Mouse (Mus musculus): Measurements from ENCODE around the gene Gm45213.

Gene Gm45213

DNA sequence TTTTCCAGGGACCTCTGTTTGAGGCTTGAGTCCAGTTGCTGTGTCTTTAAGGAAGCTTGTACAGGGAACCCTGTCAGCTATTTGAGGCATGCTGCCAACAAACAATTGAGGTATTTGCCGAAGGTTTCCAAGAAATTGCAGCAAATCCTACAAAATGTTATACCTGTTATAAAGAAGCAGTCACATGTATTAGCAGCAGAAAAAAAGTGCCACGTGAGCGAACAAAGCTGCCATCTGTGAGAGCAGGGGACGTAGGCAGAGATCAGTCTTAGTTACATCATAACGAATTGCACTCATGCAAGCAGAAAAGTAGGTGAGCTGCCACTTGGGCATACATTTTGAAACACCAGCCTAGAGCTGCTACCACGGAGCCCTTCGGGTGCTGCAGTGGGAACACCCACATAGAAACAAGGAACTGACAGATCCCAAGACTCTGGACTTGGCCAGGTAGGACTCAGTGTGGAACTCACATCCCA is 63.2 kb downstream of the Gm45213 start:
- DNase-seq (ENCODE audit: low read depth in 1 of 2, low spot score in 2 of 2): no peak

DNA sequence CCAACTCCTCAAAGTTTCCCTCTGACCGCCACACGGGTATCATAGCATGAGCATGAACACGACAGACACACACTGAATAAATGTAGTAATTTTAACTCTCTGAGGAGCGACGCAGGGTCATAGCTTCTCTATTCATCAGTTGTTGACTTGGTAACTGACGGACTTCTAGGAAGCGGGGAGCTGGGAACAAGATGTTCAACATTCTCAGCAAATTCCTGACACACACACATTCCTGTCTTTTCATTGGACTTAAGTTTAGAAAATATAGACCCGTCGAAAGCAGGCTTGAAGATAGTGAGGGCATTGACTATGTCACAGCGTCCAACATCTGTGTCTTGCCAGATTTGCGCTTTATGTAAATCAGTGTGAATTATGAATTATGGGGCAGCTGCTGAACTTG is 63.8 kb downstream of the Gm45213 start:
- DNase-seq (ENCODE audit: low read depth in 1 of 2, low spot score in 2 of 2): no peak

DNA sequence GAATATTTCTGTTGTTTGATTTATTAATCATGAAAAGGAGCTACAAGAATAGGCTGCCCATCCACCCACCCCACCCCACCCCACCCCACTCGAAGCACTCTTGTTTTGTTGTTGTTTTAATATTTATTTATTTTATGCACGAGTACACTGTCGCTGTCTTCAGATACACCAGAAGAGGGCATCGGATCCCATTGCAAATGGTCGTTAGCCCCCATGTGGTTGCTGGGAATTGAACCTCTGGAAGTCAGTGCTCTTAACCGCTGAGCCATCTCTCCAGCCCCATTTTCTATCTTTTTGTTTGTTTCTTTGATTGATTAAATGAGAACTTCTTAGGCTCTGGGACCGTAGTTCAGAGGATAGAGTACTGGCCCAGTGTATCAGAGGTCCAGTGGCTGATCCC is 64.5 kb downstream of the Gm45213 start:
- no peak for DNase-seq (ENCODE audit: low read depth in 1 of 2, low spot score in 2 of 2)

DNA sequence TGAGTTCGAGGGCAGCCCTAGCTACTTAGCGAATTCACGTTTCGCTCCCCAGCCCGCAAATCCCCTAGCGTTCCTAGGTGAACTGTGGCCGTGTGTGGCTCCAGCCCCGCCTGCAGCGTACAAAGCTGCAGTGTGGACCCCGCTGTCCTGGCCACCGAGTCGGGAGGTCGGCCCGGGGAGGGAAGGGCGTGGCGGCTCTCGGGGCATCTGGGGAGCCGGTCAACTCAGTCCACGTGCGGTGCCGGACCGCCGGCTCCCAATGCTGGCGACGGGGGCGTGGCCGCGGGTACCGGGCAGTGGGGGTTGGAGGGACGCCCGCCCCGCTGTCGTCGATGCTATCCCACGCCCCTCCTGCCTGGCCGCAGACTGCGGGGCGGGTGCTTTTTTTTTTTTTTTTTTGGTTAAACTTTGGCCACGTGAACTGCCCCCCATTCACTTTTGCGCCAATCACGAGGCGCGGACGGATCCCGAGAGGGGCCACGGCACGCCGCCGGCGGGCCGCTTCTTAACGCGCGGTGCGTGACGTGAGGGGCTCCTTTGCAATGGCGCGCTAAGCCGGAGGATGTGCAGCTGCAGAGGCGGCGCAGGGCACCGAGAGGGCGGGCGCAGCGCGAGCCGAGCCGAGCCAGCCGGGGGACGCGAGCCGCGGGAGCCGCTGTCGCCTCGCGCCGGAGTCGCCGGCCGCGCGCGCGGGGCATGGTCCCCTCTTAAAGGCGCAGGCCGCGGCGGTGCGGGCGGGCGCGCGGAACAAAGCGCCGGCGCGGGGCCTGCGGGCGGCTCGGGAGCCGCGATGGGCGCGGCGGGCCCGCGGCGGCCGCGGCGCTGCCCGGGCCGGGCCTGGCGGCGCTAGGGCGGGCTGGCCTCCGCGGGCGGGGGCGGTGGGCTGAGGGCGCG is 65.8 kb downstream of the Gm45213 start, which contains the start of gene Chsy1:
Gene Chsy1 (plus strand): TSS at position 555 of the 894 bp plus-strand sequence.
- DNase-seq (ENCODE audit: low read depth in 1 of 2, low spot score in 2 of 2): peak in 1 of 2 experiments; percentile 61

DNA sequence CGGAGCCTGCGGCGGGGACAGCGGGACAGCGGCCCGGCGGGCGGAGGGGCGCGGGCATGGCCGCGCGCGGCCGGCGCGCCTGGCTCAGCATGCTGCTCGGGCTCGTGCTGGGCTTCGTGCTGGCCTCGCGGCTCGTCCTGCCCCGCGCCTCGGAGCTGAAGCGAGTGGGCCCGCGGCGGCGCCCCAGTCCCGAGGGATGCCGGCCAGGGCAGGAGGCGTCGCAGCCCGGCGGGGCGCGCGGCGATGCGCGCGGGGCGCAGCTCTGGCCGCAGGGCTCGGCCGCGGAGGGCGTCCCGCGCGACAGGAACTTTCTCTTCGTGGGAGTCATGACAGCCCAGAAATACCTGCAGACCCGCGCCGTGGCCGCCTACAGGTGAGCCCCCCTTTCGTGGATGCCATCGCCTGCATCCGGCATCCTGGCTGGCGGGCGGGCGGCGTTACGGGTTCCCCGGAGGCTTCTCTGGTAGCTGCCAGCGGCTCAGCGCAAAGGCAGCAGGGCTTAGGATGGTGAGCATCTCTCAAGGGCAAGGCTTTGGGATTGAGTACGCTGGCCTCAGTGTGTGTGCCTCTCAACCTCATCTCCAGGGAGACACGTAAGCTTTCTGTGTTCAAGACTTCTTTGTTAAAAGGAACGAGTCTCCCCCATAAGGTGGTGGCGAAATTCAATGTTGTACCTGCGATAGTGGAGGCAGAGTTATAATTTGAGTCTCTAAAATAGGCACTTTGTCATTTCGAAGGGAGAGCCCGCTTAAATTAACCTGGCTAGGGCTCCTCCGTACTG is 66.6 kb downstream of the Gm45213 start:
- no peak for DNase-seq (ENCODE audit: low read depth in 1 of 2, low spot score in 2 of 2)

DNA sequence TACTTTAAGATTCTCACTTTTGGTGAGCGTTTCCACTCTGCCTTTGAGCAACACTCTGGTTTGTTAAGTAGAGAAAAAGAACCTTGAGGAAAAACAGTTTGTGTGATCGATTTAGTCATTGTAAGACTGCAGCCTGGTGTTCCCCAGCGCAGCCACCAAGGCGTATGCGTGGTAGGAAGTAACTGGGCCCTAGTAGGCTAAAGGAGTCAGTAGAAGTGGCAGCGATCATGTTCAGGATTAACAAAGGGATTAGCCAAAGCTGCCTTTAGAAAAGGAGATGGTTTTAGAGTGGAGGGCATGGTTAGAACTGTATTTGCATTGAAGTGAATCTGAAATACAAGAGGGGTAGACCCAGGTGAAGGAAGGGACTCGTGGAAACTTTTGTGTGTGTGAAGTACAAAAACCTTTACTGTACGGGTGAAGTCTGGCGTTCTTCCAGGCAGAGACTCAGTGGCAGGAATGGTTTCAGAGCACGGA is 67.3 kb downstream of the Gm45213 start:
- no peak for DNase-seq (ENCODE audit: low read depth in 1 of 2, low spot score in 2 of 2)

DNA sequence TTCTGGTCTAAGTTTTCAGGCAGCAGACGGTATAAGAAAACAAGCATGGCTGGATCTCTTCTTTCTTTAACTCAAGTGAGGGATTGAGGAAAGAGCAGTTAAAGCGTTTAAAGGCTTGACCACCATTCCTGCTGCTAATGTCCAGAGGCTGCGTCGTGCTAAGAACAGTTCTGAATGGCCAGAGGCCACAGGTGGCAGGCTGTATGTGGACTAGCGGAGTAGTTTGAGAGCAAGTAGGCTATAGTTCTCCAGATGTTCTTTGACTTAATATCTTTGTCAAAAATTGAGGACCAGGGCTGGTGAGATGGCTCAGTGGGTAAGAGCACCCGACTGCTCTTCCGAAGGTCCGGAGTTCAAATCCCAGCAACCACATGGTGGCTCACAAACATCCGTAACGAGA is 67.8 kb downstream of the Gm45213 start:
- no peak for DNase-seq (ENCODE audit: low read depth in 1 of 2, low spot score in 2 of 2)
